Mouse (Mus musculus) erythroblast, embryonic 14.5 days (primary cell): ENCODE measurements around the gene Gipc1. TPM values are rescaled to one million over a fixed set of nuclear protein-coding genes. Genes with fewer than 3 reads are reported as not detected.

Source experiments
- H3K27me3 ChIP-seq: 2 replicates; pipeline ENCODE4 v1.6.1; 2012; ENCODE audit warnings: inconsistent platforms; ENCODE audit not compliant: control insufficient read depth
- H3K36me3 ChIP-seq: 2 replicates; pipeline ENCODE4 v1.6.1; 2012; ENCODE audit warnings: mild to moderate bottlenecking, inconsistent platforms; ENCODE audit not compliant: control insufficient read depth
- H3K4me1 ChIP-seq: 2 replicates; pipeline ENCODE4 v1.6.1; 2012; ENCODE audit warnings: inconsistent platforms; ENCODE audit not compliant: control insufficient read depth
- H3K4me3 ChIP-seq: replicated peaks from 2 replicates; pipeline ENCODE3; 2012; ENCODE audit warnings: moderate library complexity, mild to moderate bottlenecking, inconsistent platforms
- H3K9me3 ChIP-seq: 2 replicates; pipeline ENCODE4 v1.6.1; 2012; ENCODE audit warnings: low read length, inconsistent platforms, mixed read lengths; ENCODE audit not compliant: control insufficient read depth
- GATA1 ChIP-seq: IDR thresholded peaks from 2 replicates; pipeline ENCODE4 v1.6.1; 2012; ENCODE audit warnings: low read length, inconsistent platforms, mixed read lengths
- TAL1 ChIP-seq: IDR thresholded peaks from 3 replicates; pipeline ENCODE4 v1.6.1; 2012; ENCODE audit warnings: low read length, inconsistent platforms, mixed read lengths
- polyA plus RNA-seq: library from polyadenylated mRNA; stranded (reverse); fragments of >175 nt; gene quantifications from 2 replicates; pipeline ENCODE4 v1.2.3, GENCODE M21; 2012

Gene Gipc1
- polyA plus RNA-seq, 1 experiment = 10.0 TPM

DNA sequence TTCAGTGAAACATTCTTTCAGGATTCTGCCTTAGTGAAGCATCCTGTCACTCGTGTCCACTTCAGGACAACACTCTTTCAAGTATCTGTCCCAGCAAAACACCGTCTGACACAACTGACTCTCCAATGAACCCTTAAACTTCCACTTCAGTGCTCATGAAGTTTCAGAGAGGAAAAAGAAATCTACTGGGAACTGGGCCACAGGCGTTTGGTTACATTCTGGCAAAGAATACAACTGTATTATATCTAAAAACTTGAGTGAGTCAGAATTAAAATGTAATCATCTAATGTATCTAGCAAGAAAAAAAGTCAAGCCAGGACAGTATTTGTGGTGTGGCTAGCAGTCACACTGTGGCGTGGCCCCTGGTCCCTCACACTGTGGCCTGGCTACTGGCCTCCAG is 13.6 kb upstream of the Gipc1 start:
- Histone ChIP-seq H3K4me3 (no peak overlapping the region), H3K27me3 (peaks cover 32% of the 10 kb centered on the region), H3K9me3 (peaks cover 3% of the 10 kb centered on the region; the same call in 1 of the 2 replicates), H3K36me3 (no peaks in the 10 kb centered on the region), H3K4me1 (peaks cover 7% of the 10 kb centered on the region)
- TF ChIP-seq GATA1 (no peak), TAL1 (no peak)

DNA sequence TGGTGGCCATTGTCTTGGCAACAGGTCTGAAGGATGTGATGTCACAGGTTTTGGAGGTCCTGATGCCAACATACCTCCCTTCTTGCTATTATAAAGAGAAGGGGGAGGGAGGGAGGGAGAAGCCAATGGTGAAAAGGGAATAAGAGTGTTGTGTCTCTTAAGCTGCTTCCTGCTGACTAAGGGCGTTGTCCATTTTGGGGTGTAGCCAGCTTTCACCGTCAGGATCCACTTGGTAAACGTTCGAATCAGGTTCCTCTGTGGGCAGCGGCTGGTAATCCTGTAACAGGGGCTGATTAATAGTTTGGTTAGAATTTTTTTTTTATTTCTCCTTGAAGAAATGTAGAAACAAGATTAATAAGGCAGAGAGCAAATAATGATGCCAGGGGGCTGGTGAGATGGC is 12.8 kb upstream of the Gipc1 start:
- Histone ChIP-seq H3K4me1 (peaks cover 7% of the 10 kb centered on the region), H3K36me3 (no peaks in the 10 kb centered on the region), H3K9me3 (peaks cover 3% of the 10 kb centered on the region; the same call in 1 of the 2 replicates), H3K27me3 (peaks cover 35% of the 10 kb centered on the region), H3K4me3 (no peak overlapping the region)
- TF ChIP-seq GATA1 = no peak
- TF ChIP-seq TAL1 = no peak

DNA sequence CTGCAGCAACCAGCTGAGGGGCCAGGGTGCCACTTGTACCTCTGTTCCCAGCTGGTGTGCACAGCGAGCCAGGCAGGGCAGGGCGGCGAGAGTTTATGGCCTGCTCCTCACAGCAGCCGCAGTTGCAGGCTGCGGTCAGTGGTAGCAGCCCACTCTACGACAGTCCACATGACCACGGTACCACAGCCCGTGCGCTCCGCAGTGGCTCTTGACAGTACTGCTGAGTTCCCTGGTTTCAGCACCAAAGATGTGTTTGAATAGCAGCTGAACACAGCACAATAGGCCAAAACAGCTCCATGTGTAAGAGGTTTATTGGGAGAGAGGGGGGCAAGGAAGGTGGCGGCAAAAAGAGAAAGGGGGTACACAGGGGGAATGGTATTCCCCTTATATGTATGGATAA is 5.0 kb upstream of the Gipc1 start:
- Histone ChIP-seq H3K9me3 (peaks cover 21% of the 10 kb centered on the region), H3K4me3 (no peak overlapping the region), H3K27me3 (peaks cover 21% of the 10 kb centered on the region), H3K36me3 (no peaks in the 10 kb centered on the region), H3K4me1 (peaks cover 8% of the 10 kb centered on the region)
- TF ChIP-seq TAL1 (no peak), GATA1 (no peak)

DNA sequence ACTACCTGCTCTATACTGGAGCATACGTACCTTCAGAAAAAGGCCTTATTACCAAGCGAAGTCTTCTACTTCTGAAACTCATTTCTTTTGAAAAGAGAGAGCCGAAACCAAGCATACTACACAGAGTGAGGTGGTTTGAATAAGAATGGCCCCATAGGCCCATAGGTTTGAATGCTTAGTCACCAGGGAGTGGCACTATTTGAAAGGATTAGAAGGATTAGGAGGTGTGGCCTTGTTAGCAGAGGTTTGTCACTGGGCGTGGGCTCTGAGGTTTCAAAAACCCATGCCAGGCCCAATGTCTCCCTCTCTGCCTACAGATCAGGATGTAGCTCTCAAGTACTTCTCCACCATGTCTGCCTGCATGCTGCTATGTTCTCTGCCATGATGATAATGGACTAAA is 4.4 kb upstream of the Gipc1 start:
- H3K4me3 ChIP-seq = no peak overlapping the region
- H3K9me3 ChIP-seq = peaks cover 21% of the 10 kb centered on the region
- TF ChIP-seq GATA1 (no peak), TAL1 (no peak)
- H3K4me1 ChIP-seq = peaks cover 12% of the 10 kb centered on the region
- H3K36me3 ChIP-seq = no peaks in the 10 kb centered on the region
- peaks cover 16% of the 10 kb centered on the region for H3K27me3 ChIP-seq

DNA sequence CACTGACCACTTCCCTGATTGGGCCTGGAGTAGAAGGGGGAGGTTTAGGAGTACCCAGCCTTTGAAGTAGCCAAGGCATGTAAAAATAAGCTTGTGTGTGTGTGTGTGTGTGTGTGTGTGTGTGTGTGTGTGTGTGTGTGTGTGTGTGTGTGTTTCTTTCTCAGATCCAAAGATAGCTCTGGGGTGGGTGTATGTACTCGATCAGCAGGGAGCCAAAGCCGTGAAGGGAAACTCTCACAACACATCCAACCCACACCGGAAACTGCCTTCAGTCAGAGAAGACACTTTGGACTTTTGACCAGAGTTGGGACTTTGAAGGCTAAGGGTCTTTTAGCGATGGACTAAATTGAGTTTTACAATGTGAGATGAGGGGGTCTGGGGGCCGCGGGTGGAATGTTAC is 2.8 kb upstream of the Gipc1 start:
- TF ChIP-seq TAL1 (no peak), GATA1 (no peak)
- peaks cover 27% of the 10 kb centered on the region for H3K4me1 ChIP-seq
- H3K4me3 ChIP-seq = no peak overlapping the region
- peaks cover 4% of the 10 kb centered on the region for H3K36me3 ChIP-seq
- H3K27me3 ChIP-seq = peaks cover 8% of the 10 kb centered on the region
- H3K9me3 ChIP-seq = peaks cover 21% of the 10 kb centered on the region

DNA sequence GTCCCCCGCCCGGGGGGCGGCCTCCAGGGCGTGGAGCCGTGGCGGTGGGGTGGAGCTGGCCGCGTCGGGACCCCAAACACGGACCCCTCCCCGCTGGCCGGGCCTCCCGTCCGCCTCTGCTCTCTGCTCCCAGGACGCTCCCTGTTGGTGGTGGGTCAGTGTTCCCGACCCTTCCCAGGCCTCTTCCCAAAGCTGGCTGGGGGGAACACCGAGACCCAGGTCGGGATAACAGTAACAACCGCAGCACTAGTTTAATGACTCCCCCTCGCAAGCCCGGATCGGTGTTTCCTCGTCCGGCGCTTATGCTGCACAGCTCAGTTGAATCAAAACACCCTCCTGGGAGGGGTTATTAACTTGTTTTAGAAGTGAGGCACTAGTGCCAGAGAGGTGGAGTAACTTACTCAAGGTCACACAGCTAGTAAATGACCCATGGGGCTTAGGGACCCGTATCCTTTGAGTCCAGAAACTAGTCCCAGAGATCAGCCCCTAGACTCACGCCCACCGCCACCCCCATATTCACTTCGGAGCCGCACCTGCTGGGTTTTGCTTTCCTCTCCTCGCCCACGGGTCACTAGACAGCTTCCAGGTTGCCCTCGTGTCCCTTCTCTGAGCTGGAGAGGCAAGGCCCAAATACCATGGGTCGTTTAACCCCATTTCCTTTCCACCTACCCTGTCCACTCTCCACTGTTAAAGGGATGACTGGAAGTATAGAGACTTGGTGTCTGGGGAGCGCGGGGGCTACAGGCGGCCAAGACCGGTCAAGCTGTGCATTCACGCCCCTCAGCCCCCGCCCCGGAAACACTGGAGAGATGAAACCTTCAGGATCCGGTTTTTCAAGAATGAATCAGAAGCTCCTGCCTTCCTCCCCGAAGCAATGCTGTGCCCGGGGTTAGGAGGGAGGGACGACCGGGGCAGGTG is 526 bp downstream of the Gipc1 start:
- Histone ChIP-seq H3K36me3 (peaks cover 22% of the 10 kb centered on the region), H3K27me3 (no peaks in the 10 kb centered on the region), H3K4me3 (peak overlapping the region; percentile 78), H3K9me3 (peaks cover 12% of the 10 kb centered on the region), H3K4me1 (peaks cover 45% of the 10 kb centered on the region)
- TF ChIP-seq TAL1 (no peak), GATA1 (no peak)

DNA sequence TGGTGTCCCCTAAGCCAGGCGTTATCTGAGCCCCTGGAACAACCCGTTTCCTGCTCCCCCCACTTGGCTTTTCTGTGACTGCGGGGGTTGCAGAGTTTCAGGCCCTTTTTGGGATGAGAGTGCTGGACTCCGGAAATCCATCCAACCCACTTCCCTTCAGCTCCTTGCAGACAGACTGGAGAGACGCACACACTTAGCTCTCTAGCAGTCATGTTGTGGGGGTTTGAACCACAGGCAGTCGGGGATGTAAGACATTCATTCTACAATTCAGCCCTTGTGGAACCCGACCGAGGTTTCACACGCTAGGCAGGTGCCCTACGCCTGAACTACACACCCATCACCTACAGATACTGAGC is 1.2 kb downstream of the Gipc1 start:
- Histone ChIP-seq H3K27me3 (no peaks in the 10 kb centered on the region), H3K36me3 (peaks cover 22% of the 10 kb centered on the region), H3K9me3 (peaks cover 6% of the 10 kb centered on the region; the same call in 1 of the 2 replicates), H3K4me1 (peaks cover 45% of the 10 kb centered on the region), H3K4me3 (peak overlapping the region; percentile 78)
- no peak for TF ChIP-seq TAL1
- TF ChIP-seq GATA1 = no peak

DNA sequence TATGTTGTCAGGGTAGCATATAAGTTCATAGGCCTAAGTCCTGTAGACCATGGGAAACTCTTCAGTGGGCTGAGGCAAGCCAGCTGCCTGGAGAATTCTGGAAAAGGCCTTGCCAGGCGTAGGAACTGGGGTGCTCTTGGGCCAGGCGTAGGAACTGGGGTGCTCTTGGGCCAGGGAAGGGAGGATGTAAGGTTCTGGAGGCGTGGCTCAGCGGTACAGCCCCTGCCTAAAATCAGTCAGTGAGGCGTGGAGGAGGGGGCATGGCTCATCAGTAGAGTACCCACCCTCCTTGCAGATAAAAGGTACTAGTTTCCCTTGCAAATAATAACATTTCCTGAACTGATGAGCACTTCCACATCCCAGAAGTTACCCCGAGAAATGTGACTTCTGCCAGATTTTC is 2.2 kb downstream of the Gipc1 start:
- TF ChIP-seq GATA1 = no peak
- H3K36me3 ChIP-seq = peaks cover 22% of the 10 kb centered on the region
- peaks cover 3% of the 10 kb centered on the region; the same call in 1 of the 2 replicates for H3K9me3 ChIP-seq
- no peak overlapping the region for H3K4me3 ChIP-seq
- peaks cover 45% of the 10 kb centered on the region for H3K4me1 ChIP-seq
- H3K27me3 ChIP-seq = no peaks in the 10 kb centered on the region

DNA sequence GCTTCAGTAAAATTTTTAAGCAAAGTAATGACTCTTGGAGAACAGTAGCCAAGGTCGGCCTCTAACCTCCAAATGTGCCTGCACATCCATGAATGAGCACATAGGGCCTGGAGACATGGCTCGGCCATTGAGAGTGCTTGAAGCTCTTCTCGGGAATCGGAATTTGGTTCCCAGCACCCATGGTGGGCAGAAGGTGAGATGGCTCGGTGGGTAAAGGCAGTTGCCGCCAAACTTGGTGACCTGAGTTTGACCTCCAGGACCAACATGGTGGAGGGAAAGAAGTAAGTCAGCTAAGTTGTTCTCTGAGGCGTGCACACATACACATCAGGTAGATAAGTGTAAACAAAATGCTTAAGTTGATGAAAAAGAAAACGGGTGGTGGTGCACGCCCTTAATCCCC is 3.6 kb downstream of the Gipc1 start:
- H3K4me1 ChIP-seq = peaks cover 54% of the 10 kb centered on the region
- H3K27me3 ChIP-seq = no peaks in the 10 kb centered on the region
- TF ChIP-seq TAL1 (no peak), GATA1 (no peak)

More for the DNA sequence above, 3.6 kb downstream of the Gipc1 start:
- Histone ChIP-seq H3K9me3 (0 out of 2 replicates have a peak, but pooled peaks cover under 1% of the 10 kb centered on the region), H3K4me3 (no peak overlapping the region), H3K36me3 (peaks cover 25% of the 10 kb centered on the region)
